Mouse (Mus musculus) right cerebral cortex, postnatal 10 days (tissue): ENCODE measurements at regions not wholly inside any gene's neighbourhood (a gene's known extent, or its start where the extent isn't known, plus 50 kb on each side); places are given as distances from the start of the nearest gene placed in this dataset.
"Not testable (repeated sequence)": the region's sequence is repeated elsewhere in the genome, so short reads cannot be mapped to it uniquely, and the experiment has no call there.

ENCODE experiments used
- DNase-seq, 2 experiments: peaks; one replicate each; pipeline ENCODE4 v3.0.0; 2021; ENCODE audit warnings: low spot score in 2 of 2

DNA sequence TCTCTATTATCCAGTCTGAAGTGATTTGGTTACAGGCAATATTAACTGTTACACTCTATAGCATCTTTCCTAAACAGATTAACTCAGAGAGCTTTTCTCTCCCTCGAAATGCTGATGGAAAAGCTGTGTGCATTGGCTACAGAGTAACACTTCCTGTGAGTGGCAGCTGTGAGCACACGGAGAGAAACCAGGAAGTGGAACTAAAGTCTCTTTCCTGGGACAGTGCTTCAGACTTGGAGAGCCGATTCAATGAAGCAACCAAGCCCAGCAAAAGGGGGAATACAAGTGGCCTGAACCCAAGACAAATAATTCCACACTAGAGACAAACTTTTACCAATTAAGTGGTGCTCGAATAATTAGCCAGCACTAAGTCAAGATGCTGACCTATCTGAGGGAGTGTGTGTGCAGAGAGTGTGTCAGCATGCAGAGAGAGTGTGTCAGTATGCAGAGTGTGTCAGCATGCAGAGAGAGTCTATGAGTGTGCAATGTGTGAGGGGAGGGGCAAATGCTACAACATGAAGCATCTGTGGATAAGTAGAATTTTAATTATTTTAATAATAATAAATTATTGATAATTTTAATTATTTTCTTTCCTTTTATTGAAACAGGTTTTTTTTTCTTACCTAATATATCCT is 74.9 kb upstream of the 1110032F04Rik start:
- peak in 1 of 2 experiments; percentile 23 for DNase-seq

DNA sequence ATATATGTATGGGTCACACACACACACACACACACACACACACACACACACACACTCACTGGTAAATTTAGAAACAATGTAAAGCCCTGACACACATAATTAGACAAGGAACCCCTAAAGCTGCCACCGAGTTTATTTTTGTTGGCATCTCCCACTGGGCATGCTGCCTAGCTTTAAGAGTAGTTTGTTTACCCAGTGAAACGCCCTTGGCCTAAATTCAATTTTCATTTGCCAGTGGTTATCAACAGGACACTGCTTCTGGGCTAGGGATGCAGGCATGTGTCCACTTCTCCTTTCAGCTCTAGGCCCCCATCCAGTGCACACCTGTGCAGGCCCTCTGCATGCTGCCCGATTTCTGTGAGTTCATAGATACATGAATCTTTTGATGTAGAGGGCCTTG is 73.7 kb upstream of the 1110032F04Rik start:
- DNase-seq = no peak

- DNase-seq = not testable (repeated sequence)
These were observed 71.0 kb upstream of the 1110032F04Rik start for GRCm38 (mm10) chr3:68798408-68798807.

- no peak for DNase-seq
These were observed 60.5 kb upstream of the 1110032F04Rik start for GRCm38 (mm10) chr3:68808866-68809265.

- no peak for DNase-seq
These were observed 55.9 kb upstream of the 1110032F04Rik start for GRCm38 (mm10) chr3:68813461-68813860.

DNA sequence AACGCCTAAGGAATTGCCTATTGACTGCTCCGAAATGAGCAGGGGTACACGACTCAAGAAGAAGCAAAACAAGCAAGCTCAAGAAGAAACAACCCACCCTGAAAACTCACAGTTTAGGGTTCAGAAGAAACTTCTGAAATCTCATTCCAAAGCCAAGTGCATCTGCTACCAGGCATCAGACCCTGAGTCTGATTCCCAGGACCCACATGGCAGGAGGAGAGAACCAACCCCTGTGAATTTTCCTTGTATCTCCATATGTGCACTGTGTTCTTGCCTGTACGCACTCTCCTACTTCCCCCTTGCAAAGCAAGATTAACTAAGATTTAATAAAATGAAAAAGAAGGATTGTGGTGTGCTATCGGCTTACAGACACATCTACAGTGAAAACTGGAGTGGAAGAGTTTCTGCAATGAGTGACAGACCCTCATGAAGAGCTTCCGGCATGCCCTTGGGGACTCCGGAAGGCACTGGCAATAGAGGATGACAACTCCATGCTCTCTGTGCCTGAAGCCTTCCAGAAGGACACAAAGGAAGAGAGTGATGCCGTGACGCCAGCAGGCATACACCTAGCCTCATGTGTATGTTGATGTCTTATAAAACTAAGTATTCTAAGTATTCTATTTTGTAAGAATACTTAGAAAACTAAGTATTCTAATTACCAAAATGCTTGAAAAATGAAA is 55.2 kb upstream of the 1110032F04Rik start:
- no peak for DNase-seq

DNA sequence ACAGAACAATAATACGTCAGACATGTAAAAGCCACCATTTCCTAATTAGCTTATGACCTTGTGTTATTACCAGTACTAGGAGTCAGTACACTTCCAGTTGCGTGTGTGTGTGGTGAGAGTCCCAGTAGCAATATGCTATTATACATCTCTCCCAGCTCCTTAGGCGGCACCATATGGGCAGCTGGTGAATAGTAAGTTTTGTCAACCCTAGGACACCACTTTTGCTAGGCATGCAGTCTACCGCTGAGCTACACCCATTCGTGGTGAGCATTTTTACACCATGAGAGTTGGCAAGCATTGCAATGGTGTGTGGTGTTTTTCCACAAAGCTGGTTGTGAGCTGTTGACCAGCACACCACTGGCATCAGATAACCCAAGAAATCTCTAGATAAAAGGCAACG is 53.8 kb upstream of the 1110032F04Rik start:
- DNase-seq = no peak

- DNase-seq = no peak
These were observed 52.1 kb upstream of the 1110032F04Rik start for GRCm38 (mm10) chr3:68817321-68817720.
